Mouse (Mus musculus) myocyte (in vitro differentiated cells): ENCODE results near the gene Siah1a.

ENCODE experiments used
- CEBPB ChIP-seq: IDR thresholded peaks from 2 replicates; pipeline ENCODE4 v1.6.1; 2011; ENCODE audit warnings: mild to moderate bottlenecking, moderate library complexity; ENCODE audit not compliant: poor library complexity, insufficient read depth, severe bottlenecking
- E2F4 ChIP-seq: IDR thresholded peaks from one replicate; pipeline ENCODE4 v1.6.1; 2011; ENCODE audit warnings: mild to moderate bottlenecking, control low read depth, moderate library complexity; ENCODE audit not compliant: insufficient read depth
- MAX ChIP-seq: IDR thresholded peaks from one replicate; pipeline ENCODE4 v1.6.1; 2011; ENCODE audit warnings: low read depth, mild to moderate bottlenecking, control low read depth
- MYOD1 ChIP-seq, 3 experiments: IDR thresholded peaks; one replicate each; pipeline ENCODE4 v1.6.1; 2011; ENCODE audit warnings: control low read depth in 2 of 3, low read depth in 2 of 3, mild to moderate bottlenecking in 2 of 3, moderate library complexity in 1 of 3; ENCODE audit not compliant: insufficient read length in 2 of 3, control insufficient read depth in 1 of 3
- POLR2A ChIP-seq: IDR thresholded peaks from one replicate; pipeline ENCODE4 v1.6.1; 2011; ENCODE audit warnings: low read depth, mild to moderate bottlenecking, control low read depth, moderate library complexity; ENCODE audit not compliant: insufficient read length
- POLR2AphosphoS2 ChIP-seq: IDR thresholded peaks from one replicate; pipeline ENCODE4 v1.6.1; 2011; ENCODE audit warnings: low read depth, control low read depth; ENCODE audit not compliant: insufficient read length
- SRF ChIP-seq: IDR thresholded peaks from one replicate; pipeline ENCODE4 v1.6.1; 2011; ENCODE audit warnings: low read depth; ENCODE audit not compliant: control insufficient read depth, insufficient read length
- TCF12 ChIP-seq: IDR thresholded peaks from one replicate; pipeline ENCODE4 v1.6.1; 2011; ENCODE audit warnings: mild to moderate bottlenecking, control low read depth; ENCODE audit not compliant: poor library complexity, insufficient read depth, severe bottlenecking
- TCF3 ChIP-seq: IDR thresholded peaks from one replicate; pipeline ENCODE4 v1.6.1; 2011; ENCODE audit warnings: low read depth, control low read depth; ENCODE audit not compliant: insufficient read length
- USF1 ChIP-seq: IDR thresholded peaks from one replicate; pipeline ENCODE4 v1.6.1; 2011; ENCODE audit warnings: low read depth, mild to moderate bottlenecking, control low read depth, moderate library complexity

- TF ChIP-seq POLR2AphosphoS2 (no peak), E2F4 (no peak), POLR2A (no peak), MAX (no peak), MYOD1 (IDR thresholded peaks at IDR 0.05; ENCODE audit: control insufficient read depth in 1 of 3, insufficient read length in 2 of 3, low read depth in 2 of 3) (no peak), USF1 (no peak), TCF12 (no peak), TCF3 (no peak), CEBPB (no peak), SRF (no peak)
These were observed 37.9 kb downstream of the Siah1a start for GRCm38 (mm10) chr8:86707873-86708272.
